Mouse (Mus musculus) ovary, postnatal 14 days (tissue): ENCODE data around the gene Vps13a.
"Not testable (repeated sequence)": the region's sequence is repeated elsewhere in the genome, so short reads cannot be mapped to it uniquely, and the experiment has no call there.

Source experiments
- DNase-seq: peaks from one replicate; pipeline ENCODE4 v3.0.0; 2022; ENCODE audit warnings: low spot score

Gene Vps13a

DNA sequence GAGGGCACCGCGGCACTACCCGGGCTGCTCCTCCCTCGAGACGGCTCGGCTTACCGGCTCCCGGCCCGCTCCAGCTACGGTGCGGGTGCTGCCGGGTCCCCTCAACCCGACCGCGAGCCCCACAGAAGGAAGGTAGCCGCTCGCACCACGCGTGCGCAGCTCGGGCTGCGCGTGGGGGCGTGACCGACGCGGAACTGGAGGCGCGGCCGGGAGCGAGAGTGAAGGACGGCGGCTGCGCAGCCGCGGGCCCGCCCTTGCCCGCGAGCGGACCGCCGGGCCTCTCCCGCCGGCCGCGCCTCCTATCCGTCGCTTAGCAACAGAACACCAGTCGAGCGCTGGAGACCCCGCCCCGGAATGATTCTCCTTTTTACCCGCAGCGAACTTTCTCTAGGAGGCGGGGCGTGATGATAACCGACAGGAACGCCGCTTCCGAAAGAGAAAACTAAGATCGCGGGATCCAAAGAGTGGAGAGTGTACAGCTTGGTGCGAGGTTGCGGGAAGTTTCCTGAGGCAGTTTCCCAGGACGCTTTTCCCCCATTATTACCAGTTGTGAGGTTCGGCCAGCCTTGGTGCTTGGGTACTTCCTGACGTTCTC lies at the start of gene Vps13a:
Gene Vps13a (minus strand): TSS at position 144 of the 595 bp plus-strand sequence.
- DNase-seq = peak; percentile 78

DNA sequence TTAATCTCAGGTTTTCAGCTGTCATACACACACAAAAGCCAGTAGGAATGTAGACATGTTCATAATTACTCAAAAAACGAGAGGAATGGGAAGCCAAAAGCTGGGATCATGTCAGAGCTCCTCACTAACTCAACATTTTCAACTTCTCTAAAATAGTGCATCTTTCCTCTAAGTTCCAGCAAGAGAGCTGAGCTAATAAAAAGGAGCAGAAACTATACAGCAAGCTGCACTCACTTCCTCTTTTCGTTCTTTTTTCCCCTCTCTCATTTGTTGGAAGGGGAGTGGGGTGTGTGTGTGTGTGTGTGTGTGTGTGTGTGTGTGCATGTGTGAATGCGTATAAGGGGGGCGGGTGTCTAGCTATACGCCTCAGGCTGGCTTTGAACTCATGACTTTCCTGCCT lies 46.9 kb upstream of the Vps13a start:
- no peak for DNase-seq

DNA sequence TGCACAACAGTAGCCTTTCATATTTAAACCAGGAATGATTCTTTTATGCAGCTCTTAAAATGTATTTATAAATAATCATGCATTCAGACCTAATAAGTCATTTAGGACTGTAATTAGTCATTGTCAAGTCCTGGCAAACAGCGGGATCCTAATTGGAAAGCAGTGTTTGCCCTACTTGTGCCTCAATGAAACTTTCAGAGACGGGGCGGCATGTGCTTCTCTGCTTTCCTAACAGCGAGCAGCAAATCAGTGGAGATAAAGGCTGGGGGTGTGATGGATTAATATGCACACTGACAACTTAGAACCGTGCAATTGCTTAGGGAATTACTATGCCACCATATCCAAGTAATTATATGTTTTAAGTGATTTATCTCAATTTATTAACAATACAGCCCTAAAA lies 44.5 kb upstream of the Vps13a start:
- no peak for DNase-seq

DNA sequence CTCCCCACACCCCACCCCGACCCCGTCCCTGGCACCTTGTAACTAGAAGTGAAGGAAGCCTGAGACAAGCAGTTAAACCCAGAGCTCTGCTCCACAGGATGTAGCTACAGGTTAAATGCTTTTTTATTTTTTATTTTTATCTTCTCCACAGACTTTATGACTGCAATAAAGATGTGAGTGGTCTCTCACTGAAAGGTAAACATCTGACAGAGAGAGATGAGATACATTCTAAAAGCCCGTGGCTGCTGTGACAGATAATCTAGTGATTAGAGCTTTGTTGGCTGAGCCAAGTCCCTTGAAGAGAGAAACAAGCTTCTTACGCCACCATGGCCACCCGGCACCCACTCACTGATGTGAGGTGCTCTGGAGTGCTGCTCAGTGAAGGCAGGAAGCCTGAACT lies 34.1 kb upstream of the Vps13a start:
- no peak for DNase-seq

DNA sequence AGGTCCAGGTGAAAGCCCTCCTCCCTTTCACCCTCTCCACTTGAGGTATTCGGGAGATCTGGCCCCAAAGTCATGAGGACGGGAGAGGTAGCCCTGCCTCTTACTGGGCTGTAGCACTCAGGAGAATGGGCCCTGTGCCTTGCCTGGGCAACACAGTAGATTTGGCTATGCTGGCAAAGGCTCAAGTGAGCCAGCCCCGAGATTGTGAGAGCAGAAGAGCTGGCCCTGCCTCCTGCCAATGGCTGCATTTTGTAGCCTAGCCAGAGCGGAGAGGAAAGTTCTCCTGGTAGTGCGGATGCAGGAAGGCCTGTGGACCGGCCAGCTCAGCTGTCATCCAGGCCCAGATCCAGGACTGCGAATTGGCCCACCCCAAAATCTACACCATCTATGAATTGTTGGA lies 32.6 kb upstream of the Vps13a start:
- DNase-seq = no peak

DNA sequence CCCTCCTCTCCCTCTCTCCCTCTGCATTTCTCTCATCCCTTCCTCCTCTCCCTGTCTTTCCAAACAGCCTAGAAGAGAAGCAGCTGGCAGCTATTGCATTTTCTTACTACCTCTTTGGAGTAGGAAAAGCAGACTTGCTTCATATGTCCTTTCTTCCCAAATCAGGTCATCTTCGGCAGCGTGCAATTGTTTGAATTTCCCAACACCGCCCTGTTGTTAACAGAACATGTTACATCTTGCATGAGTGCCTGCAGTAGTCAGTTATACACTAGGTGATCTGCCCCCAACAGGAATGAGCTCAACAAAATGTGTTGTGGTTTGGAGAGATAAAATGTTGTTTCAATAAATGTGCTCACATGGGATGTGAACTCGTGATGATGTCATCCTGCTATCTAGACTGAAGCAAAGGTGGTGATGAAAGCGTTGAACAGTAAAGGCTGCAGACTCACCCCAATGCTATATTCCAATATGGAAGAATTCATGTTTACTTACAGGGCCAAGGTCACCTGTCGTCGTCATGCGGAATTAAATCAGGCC lies 31.4 kb upstream of the Vps13a start:
- no peak for DNase-seq

DNA sequence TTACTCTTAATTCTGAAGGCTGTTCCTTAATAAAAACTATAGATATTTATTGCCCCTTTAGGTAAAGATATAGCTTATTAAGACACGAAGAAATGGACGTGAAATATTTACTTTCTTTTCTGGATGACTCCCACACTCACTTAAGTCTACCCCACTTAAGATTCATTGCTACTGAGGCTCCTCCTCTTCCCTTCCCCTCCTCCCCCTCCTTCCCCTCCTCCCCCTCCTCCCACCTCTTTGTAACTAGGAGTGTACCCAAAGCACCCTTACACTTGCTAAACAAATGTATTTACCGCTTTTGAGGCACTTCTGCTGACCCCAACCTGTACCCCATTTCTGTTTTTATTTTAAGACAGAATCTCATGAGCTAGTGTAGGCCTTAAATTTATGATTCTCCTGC lies 24.4 kb upstream of the Vps13a start:
- DNase-seq = no peak

DNA sequence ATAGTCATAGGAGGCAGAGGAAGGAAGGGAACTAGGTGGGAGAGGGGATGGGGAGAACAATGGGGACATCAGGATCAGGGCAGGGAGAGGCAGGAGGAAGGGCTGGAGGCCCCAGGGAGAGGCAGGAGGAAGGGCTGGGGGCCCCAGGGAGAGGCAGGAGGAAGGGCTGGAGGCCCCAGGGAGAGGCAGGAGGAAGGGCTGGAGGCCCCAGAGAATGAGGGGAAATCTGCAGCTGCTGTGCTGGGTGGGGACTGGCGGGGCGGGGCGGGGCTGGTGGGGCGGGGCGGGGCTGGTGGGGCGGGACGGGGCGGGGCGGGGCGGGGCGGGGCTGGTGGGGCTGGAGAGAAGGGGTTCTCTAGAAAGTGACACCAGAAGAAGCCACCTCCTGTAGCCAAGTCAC lies 23.8 kb upstream of the Vps13a start:
- DNase-seq = no peak

DNA sequence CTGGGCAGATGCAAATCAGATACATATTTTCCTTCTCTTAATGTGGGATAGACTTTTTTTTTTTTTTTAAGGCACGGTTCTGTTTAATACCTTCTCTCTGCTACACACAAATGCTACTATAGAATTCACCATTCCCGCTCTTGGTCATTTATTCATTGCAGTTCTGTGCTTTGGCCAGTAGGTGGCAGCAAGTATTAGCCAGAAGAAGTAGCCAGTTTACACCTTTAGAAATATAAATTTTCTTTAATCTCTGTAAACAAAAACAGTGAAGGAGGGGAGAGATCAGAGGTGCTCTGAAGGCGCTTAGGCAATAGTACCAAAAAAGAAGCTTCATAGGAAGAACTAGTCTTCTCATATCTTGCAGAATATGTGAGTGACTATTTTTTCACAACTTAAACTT lies 22.0 kb upstream of the Vps13a start:
- DNase-seq = peak; percentile 11

DNA sequence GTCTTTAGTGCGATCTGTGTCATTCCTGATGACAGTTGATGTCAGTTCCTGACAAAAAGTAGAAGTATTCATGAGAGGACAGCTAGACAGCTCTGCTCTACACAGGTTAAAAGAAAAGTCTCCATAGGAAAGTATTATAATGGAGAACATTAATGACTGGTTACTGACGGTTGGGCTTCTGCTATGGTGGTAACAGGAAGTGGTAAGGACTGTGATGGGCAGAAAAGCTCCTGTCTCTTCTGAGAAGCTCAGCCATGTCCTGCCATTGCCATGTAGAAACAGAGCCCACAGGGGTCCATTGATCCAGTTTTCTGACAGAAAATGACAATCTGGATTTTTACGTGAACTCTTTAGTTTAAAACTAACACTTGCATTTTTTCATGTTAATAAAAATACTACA lies 21.4 kb upstream of the Vps13a start:
- no peak for DNase-seq

DNA sequence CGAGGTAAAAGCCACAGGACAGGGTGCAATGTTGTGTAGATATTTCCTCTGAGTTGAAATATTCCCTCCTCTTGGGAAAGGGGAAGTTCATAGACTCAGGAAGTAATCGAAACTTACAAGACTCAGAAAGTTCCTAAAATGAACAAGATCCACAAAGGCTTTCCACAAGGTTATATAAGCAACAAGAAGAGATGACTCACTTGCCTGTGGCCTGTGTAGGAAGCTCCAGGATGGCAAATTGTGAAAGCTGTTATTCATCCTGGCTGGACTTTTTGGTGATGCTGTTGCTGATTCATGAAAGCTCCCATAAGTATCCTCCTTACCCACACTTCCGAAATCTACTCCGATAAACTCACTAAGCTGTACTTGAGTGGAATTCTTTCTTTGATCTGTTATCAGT lies 17.2 kb upstream of the Vps13a start:
- no peak for DNase-seq

DNA sequence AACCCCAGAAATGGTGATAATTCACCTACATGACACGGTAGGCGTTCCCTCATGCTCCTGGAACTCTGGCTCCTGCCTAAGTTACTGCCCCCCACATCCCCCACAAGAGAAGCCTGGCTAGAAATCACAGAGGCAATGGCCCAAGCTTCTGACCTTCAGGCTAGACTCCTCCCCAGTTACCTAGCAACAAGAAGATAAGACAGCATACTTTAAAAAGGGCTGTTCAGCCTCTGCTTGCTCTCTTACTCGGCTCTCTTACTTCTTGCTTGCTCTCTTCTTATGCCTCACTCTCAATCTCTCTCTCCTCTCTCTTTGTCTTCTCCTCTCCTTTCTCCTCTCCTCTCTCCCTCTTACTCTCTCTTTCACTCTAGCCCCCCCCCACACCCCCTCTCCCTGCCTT lies 13.8 kb upstream of the Vps13a start:
- not testable (repeated sequence) for DNase-seq

DNA sequence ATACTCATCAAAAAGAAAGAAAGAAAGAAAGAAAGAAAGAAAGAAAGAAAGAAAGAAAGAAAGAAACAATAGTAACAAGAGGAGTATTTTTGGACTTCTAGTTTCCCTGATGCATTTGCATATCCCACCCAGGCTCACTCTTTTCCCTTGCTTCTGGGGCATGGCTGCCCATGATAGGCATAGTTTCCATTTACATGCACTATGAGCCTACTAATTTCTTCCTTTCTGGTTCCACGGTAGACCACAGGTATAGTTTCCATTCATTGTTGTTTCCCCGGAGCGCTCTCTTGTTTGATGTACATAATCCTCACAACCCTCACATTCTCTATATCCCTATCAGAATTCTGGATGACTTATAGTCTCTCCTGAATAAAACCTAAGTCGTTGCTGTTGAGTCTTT lies 9.2 kb upstream of the Vps13a start:
- DNase-seq = no peak

DNA sequence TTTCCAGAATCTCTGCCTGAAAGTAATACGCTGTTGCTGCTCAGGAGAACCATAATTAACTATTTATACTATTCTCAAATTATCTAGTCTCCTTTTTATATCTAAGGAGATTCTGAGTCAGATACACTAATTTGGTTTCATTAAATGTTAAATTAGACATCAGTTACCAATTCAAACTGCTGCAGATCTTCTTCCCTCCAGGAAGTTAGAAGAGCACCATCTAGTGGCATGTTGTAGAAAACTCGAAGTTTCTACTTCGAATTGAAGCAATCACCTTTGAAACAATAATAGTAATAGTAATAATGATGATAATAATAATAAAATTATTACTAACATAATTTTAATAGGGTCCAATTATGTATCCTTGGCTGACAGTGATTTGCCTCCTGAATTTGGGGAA lies 4.1 kb upstream of the Vps13a start:
- no peak for DNase-seq

DNA sequence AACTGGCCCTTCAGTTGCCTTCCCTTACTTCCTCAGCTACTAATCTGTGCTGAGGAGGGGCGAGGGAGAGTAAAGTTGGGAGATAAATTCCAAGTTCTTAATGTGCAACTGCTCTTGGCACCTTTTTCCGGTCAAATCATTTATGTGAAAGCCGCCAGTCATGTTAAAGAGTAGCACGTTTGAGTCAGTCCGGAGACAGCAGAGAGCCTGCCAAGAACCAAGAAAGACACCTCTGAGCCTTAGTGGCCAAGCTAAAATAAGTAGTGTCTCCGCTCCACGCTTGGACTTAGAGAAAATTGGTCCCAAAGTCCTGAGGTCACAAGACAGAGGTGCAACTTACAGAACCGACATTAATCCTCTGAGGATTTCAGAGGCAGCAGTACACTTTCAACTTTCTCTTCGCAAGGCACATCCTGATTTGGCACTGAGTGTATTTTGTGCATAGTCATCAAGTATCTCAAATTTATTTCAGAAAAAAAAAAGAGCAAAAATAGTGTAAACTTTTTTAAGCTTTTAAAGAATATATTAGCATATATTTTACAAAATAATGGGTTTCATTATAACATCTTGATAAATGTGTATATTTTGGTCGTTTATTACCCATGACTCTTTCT lies 780 bp upstream of the Vps13a start:
- DNase-seq = no peak

DNA sequence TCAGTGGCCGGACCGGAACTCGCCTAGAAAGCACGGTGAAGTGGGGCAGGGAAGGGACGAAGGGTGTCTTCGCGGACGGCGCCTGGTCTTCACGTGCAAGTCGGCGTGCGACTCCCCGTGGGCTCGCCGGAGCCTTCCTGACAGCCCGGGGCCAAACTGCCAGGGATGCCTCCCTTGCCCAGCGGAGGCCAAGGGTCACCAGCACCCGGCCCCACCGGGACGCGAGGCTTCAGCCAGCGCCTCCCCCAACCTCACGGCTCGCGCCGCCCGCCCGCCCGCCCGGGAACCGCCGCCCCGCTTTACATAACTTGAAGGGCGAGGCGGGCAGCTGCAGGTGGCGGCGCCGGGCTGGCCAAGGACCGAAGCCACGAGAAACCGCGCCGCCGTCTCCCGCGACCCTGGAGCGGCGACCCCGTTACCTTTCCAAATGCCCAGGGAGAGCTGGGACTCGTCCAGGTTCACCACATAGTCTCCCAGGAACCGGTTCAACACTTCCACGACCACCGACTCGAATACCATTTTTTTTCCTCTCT lies 416 bp downstream of the Vps13a start:
- DNase-seq = peak; percentile 13

DNA sequence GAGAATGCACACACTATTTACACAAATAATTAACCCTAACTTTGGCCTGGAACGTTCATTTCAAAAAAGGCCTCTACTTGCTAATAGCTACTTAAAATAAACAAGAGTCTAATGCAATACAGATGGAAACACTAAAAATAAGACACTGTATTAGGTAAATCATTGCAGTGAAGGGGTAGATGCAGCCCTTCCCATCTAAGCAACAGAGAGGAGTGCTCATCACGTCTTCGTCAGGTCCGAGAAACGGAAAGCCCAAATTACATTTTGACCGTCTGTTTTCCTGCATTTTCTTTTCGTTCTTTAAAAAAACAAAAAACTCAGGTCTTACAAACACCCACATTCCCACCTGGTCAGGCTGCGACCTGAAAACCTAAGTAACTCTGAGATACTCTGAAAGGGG lies 947 bp downstream of the Vps13a start:
- no peak for DNase-seq

DNA sequence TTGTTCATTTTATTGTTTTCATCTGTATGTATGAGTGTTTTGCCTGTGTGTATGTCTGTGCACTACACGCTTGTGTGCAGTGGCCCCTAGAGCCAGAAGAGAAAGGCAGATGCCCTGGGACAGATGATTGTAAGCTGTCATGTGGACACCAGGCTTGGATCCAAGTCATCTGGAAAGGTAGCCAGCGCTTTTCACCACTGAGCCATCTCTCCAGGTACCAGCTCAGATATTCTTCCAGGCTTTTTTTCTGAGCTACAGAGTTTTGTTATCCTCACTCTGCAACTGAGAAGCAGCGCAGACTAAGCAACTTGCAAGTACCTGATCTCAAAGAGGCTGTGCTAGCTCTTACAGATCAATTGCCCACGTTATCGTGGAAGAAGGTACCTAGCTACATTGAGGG lies 1.5 kb downstream of the Vps13a start:
- no peak for DNase-seq

DNA sequence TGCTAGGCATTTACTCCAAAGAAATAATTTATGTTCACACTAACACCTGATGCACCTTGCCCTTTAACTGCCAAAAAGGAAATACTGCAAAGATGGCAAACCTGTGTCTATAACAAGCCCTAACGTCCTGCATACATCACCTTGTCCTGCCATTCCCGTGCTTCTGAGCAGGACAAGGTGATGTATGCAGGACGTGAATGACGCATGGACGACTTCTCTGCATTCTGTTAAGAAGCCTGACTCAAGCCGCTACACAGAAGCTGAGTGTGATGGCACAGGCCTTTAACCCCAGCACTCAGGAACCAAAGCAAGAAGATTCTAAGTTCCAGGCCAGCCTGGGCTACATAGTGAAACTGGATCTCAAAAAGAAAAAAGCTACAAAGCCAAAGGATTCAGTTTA lies 2.2 kb downstream of the Vps13a start:
- no peak for DNase-seq

DNA sequence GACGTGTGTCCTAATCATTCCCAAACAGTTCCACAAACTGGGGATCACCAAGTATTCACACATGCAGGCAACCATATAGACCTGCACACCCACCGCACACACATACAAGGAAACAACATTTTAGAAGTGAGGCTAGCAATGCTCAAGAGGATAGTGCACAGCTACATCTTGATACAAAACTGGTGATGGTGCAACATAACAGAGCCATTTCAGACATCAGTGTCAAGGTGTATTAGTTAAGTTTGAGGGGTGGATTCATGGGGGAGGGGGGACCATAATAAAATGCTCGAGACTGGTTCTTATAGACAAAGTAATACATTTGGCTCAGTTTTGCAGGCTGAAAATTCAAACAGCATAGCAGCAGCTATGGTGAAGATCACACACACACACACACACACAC lies 2.8 kb downstream of the Vps13a start:
- DNase-seq = no peak

DNA sequence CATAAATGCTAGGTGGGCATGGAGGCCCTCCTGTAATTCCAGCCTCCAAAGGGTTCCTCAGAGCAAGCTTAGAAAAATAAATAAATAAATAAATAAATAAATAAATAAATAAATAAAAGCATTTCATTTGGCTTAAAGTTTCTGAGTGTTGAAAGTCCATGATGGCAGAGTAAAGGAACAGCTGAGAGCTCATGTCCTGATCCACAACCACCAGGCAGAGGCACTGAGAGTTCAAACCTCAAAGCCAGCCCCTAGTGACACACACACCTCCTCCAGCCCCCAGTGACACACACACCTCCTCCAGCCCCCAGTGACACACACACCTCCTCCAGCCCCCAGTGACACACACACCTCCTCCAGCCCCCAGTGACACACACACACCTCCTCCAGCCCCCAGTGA lies 3.3 kb downstream of the Vps13a start:
- not testable (repeated sequence) for DNase-seq

DNA sequence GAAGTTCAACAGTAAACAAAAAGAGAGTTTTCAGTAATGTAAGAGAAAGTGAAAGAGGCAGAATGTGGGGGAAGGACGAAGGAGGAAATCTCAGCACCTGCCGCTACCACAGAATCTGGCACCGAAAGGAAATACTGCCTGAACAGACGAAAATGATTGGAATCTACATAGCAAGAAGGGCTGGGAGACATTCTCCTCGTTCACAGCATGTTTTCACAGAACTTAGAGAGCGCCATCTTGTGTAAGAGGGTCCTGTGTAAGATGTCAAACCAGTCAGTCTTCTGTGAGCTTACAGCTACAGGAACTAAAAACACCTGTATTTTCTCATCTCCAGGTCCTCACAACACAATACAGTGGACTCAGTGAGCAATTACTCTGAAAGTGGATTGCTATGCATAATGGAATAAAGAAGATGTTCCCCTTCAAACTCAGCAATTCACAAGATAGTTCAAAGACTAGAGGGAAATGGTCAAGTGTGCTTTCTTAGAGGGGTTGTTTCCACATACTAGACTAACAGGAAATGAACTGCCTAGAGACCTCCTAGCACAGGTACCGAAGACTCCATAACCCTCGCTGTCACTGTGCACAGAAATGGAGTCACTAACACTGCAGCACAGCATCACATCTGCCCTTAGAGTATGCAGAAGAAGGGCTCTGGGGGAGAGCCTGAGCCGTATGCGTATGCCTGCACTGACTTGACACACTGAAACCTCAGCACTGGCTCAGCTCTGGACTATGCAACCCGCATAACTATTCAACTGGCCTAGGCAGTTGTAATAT lies 7.3 kb downstream of the Vps13a start:
- no peak for DNase-seq

DNA sequence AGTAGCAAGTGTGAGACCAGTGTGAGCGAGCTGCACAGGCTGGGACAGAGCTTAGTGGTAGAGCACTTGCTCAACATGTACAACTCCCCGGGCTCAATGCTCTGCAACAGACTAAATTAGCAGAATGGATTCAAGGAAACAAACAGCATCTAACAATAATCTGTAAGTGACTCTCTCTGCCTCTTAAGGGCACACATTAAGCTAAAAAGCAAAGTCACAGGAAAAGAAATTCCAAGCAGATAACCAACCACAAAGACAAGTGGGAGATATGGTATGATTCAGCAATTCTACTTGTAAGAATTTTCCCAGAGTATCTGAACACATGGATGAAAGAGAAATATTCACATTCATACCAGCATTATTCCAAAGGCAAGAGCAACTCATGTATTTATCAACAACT lies 13.3 kb downstream of the Vps13a start:
- DNase-seq = no peak
